Mouse (Mus musculus) embryonic facial prominence, embryonic 13.5 days (tissue): ENCODE measurements at regions not wholly inside any gene's neighbourhood (a gene's known extent, or its start where the extent isn't known, plus 50 kb on each side); places are given as distances from the start of the nearest gene placed in this dataset.
A peak's percentile ranks its signal among the peaks of the same experiment; 100 is the strongest.

ENCODE experiments used
- ATAC-seq: fragments of 200-750 bp; cut with Nextera tagmentation; 2 replicates; pipeline ENCODE4 v1.8.0; 2017; ENCODE audit warnings: low read depth; ENCODE audit not compliant: insufficient number of reproducible peaks, insufficient read depth, low FRiP score, low TSS enrichment
- H3K27ac ChIP-seq: fragments of 300-500 bp; sonication (generic); 2 replicates; pipeline ENCODE4 v1.5.1; 2015; ENCODE audit warnings: moderate library complexity, mild to moderate bottlenecking, inconsistent platforms
- H3K27me3 ChIP-seq: fragments of 300-500 bp; sonication (generic); 2 replicates; pipeline ENCODE4 v1.6.1; 2015; ENCODE audit warnings: mild to moderate bottlenecking, inconsistent platforms
- H3K36me3 ChIP-seq: fragments of 300-500 bp; sonication (generic); 2 replicates; pipeline ENCODE4 v1.6.1; 2015; ENCODE audit warnings: mild to moderate bottlenecking, inconsistent platforms
- H3K4me1 ChIP-seq: fragments of 300-500 bp; sonication (generic); 2 replicates; pipeline ENCODE4 v1.6.1; 2015; ENCODE audit warnings: inconsistent platforms
- H3K4me2 ChIP-seq: fragments of 300-500 bp; sonication (generic); 2 replicates; pipeline ENCODE4 v1.6.1; 2015; ENCODE audit warnings: moderate library complexity, mild to moderate bottlenecking, inconsistent platforms
- H3K4me3 ChIP-seq: fragments of 300-500 bp; sonication (generic); 2 replicates; pipeline ENCODE4 v1.5.1; 2015; ENCODE audit warnings: mild to moderate bottlenecking, inconsistent platforms
- H3K9ac ChIP-seq: fragments of 300-500 bp; sonication (generic); 2 replicates; pipeline ENCODE4 v1.6.1; 2015; ENCODE audit warnings: mild to moderate bottlenecking, inconsistent platforms
- H3K9me3 ChIP-seq: fragments of 300-500 bp; sonication (generic); 2 replicates; pipeline ENCODE4 v1.6.1; 2016; ENCODE audit warnings: inconsistent platforms
- WGBS: fragments of 180-500 bp; shearing (Covaris S2); methylation state at CpG from one replicate; pipeline ENCODE4 v1.1.7; 2015; ENCODE audit warnings: mixed read lengths; 5-methylcytosine and 5-hydroxymethylcytosine counted together

GRCm38 (mm10) chr11:48605223-48605824 is 194.8 kb upstream of the Rack1 start:
- H3K4me1 ChIP-seq = no peaks in the 10 kb centered on the region
- no peak overlapping the region for H3K4me2 ChIP-seq
- H3K4me3 ChIP-seq = no peak overlapping the region
- H3K9ac ChIP-seq = no peak overlapping the region
- 0 out of 2 replicates have a peak, but pooled peaks have one; percentile 26 for ATAC-seq
- H3K36me3 ChIP-seq = no peaks in the 10 kb centered on the region
- H3K27me3 ChIP-seq = no peaks in the 10 kb centered on the region
- no peak overlapping the region for H3K27ac ChIP-seq
- no peaks in the 10 kb centered on the region for H3K9me3 ChIP-seq
- 25% methylated on average over 5 of the region's 5 CpGs for WGBS

GRCm38 (mm10) chr11:48601096-48601495 is 199.0 kb upstream of the Rack1 start:
- H3K4me1 ChIP-seq = no peaks in the 10 kb centered on the region
- WGBS = 66% methylated on average over 1 of the region's 1 CpGs
- H3K36me3 ChIP-seq = no peaks in the 10 kb centered on the region
- H3K9ac ChIP-seq = no peak overlapping the region
- no peaks in the 10 kb centered on the region for H3K27me3 ChIP-seq
- H3K4me3 ChIP-seq = no peak overlapping the region
- H3K9me3 ChIP-seq = no peaks in the 10 kb centered on the region
- ATAC-seq = no peak
- H3K27ac ChIP-seq = no peak overlapping the region
- no peak overlapping the region for H3K4me2 ChIP-seq

GRCm38 (mm10) chr11:48599573-48600127 is 200.5 kb upstream of the Rack1 start:
- ATAC-seq = no peak
- Histone ChIP-seq H3K36me3 (no peaks in the 10 kb centered on the region), H3K9ac (no peak overlapping the region), H3K9me3 (no peaks in the 10 kb centered on the region), H3K4me1 (no peaks in the 10 kb centered on the region; the same call in 1 of the 2 replicates), H3K4me2 (no peak overlapping the region), H3K27ac (no peak overlapping the region), H3K27me3 (no peaks in the 10 kb centered on the region), H3K4me3 (no peak overlapping the region)
- WGBS = 65% methylated on average over 5 of the region's 5 CpGs

GRCm38 (mm10) chr11:48599033-48599432 is 201.1 kb upstream of the Rack1 start:
- Histone ChIP-seq H3K4me2 (no peak overlapping the region), H3K36me3 (no peaks in the 10 kb centered on the region), H3K4me1 (no peaks in the 10 kb centered on the region; the same call in 1 of the 2 replicates), H3K27me3 (no peaks in the 10 kb centered on the region), H3K27ac (no peak overlapping the region), H3K9me3 (no peaks in the 10 kb centered on the region), H3K4me3 (no peak overlapping the region), H3K9ac (no peak overlapping the region)
- ATAC-seq = no peak

GRCm38 (mm10) chr11:48594429-48594828 is 205.7 kb upstream of the Rack1 start:
- Histone ChIP-seq H3K4me3 (no peak overlapping the region), H3K27ac (no peak overlapping the region), H3K9ac (no peak overlapping the region), H3K4me2 (no peak overlapping the region), H3K4me1 (no peaks in the 10 kb centered on the region; the same call in 1 of the 2 replicates), H3K9me3 (no peaks in the 10 kb centered on the region), H3K27me3 (no peaks in the 10 kb centered on the region), H3K36me3 (no peaks in the 10 kb centered on the region)
- ATAC-seq = no peak
- WGBS = 20% methylated on average over 5 of the region's 5 CpGs

- H3K4me2 ChIP-seq = no peak overlapping the region
- H3K9ac ChIP-seq = no peak overlapping the region
- H3K27me3 ChIP-seq = no peaks in the 10 kb centered on the region
- no peaks in the 10 kb centered on the region for H3K4me1 ChIP-seq
- H3K27ac ChIP-seq = no peak overlapping the region
- no peak overlapping the region for H3K4me3 ChIP-seq
- WGBS = 31% methylated on average over 9 of the region's 9 CpGs
- ATAC-seq = no peak
- no peaks in the 10 kb centered on the region for H3K9me3 ChIP-seq
- H3K36me3 ChIP-seq = no peaks in the 10 kb centered on the region
These were observed 211.1 kb upstream of the Rack1 start for GRCm38 (mm10) chr11:48588833-48589649.

GRCm38 (mm10) chr11:48568769-48569168 is 231.4 kb upstream of the Rack1 start:
- Histone ChIP-seq H3K4me3 (no peak overlapping the region), H3K9ac (no peak overlapping the region), H3K27ac (no peak overlapping the region), H3K36me3 (no peaks in the 10 kb centered on the region), H3K4me2 (no peak overlapping the region), H3K4me1 (no peaks in the 10 kb centered on the region), H3K9me3 (no peaks in the 10 kb centered on the region), H3K27me3 (0 out of 2 replicates have a peak, but pooled peaks cover 2% of the 10 kb centered on the region)
- no peak for ATAC-seq
- 93% methylated on average over 3 of the region's 3 CpGs for WGBS

GRCm38 (mm10) chr11:48567583-48568562 is 232.3 kb upstream of the Rack1 start:
- Histone ChIP-seq H3K4me3 (no peak overlapping the region), H3K4me1 (no peaks in the 10 kb centered on the region), H3K27me3 (0 out of 2 replicates have a peak, but pooled peaks cover 2% of the 10 kb centered on the region), H3K9me3 (no peaks in the 10 kb centered on the region), H3K9ac (no peak overlapping the region), H3K36me3 (no peaks in the 10 kb centered on the region), H3K4me2 (no peak overlapping the region), H3K27ac (no peak overlapping the region)
- ATAC-seq = no peak
- 64% methylated on average over 6 of the region's 6 CpGs for WGBS

GRCm38 (mm10) chr11:48558053-48558452 is 242.1 kb upstream of the Rack1 start:
- WGBS = 80% methylated on average over 1 of the region's 1 CpGs
- ATAC-seq = no peak
- no peaks in the 10 kb centered on the region for H3K27me3 ChIP-seq
- H3K4me3 ChIP-seq = no peak overlapping the region
- no peaks in the 10 kb centered on the region for H3K36me3 ChIP-seq
- no peak overlapping the region for H3K9ac ChIP-seq
- no peak overlapping the region for H3K27ac ChIP-seq
- H3K4me2 ChIP-seq = no peak overlapping the region
- H3K9me3 ChIP-seq = no peaks in the 10 kb centered on the region
- no peaks in the 10 kb centered on the region for H3K4me1 ChIP-seq

- Histone ChIP-seq H3K9ac (no peak overlapping the region), H3K4me1 (no peaks in the 10 kb centered on the region), H3K27me3 (no peaks in the 10 kb centered on the region), H3K4me2 (no peak overlapping the region), H3K4me3 (no peak overlapping the region), H3K27ac (no peak overlapping the region), H3K36me3 (no peaks in the 10 kb centered on the region), H3K9me3 (no peaks in the 10 kb centered on the region)
- no peak for ATAC-seq
- WGBS = 91% methylated on average over 3 of the region's 3 CpGs
These were observed 248.1 kb upstream of the Rack1 start for GRCm38 (mm10) chr11:48552006-48552405.

- Histone ChIP-seq H3K9ac (no peak overlapping the region), H3K9me3 (no peaks in the 10 kb centered on the region), H3K27ac (no peak overlapping the region), H3K4me2 (no peak overlapping the region), H3K4me3 (no peak overlapping the region), H3K4me1 (no peaks in the 10 kb centered on the region), H3K36me3 (no peaks in the 10 kb centered on the region), H3K27me3 (no peaks in the 10 kb centered on the region)
- ATAC-seq = no peak
- WGBS = 83% methylated on average over 2 of the region's 2 CpGs
These were observed 248.9 kb upstream of the Rack1 start for GRCm38 (mm10) chr11:48551201-48551600.
